Mouse (Mus musculus) forebrain, postnatal 0 days (tissue): Measurements from ENCODE around the gene Tmtc1. TPM values are rescaled to one million over a fixed set of nuclear protein-coding genes. Genes with fewer than 3 reads are reported as not detected.

Experiments
- ATAC-seq: fragments of 200-750 bp; cut with Nextera tagmentation; 2 replicates; pipeline ENCODE4 v1.8.0; 2017; ENCODE audit warnings: mild to moderate bottlenecking, moderate library complexity
- DNase-seq: peaks from one replicate; pipeline ENCODE4 v3.0.0-alpha.2; 2015
- H3K27ac ChIP-seq: fragments of 300-500 bp; sonication (generic); 2 replicates; pipeline ENCODE4 v1.5.1; 2014; ENCODE audit warnings: low read depth, mild to moderate bottlenecking, antibody characterized with exemption, low read length, moderate library complexity, mixed read lengths
- H3K27me3 ChIP-seq: fragments of 300-500 bp; sonication (generic); 2 replicates; pipeline ENCODE4 v1.6.1; 2014; ENCODE audit warnings: mild to moderate bottlenecking, low read length, mixed read lengths; ENCODE audit not compliant: insufficient read depth
- H3K36me3 ChIP-seq: fragments of 300-500 bp; sonication (generic); 2 replicates; pipeline ENCODE4 v1.6.1; 2014; ENCODE audit warnings: mild to moderate bottlenecking, moderate library complexity; ENCODE audit not compliant: insufficient read depth
- H3K4me1 ChIP-seq: fragments of 300-500 bp; sonication (generic); 2 replicates; pipeline ENCODE4 v1.6.1; 2014; ENCODE audit warnings: antibody characterized with exemption; ENCODE audit not compliant: insufficient read depth
- H3K4me2 ChIP-seq: fragments of 300-500 bp; sonication (generic); 2 replicates; pipeline ENCODE4 v1.6.1; 2014; ENCODE audit warnings: low read depth, mild to moderate bottlenecking, moderate library complexity
- H3K4me3 ChIP-seq: fragments of 300-500 bp; sonication (generic); 2 replicates; pipeline ENCODE4 v1.5.1; 2014; ENCODE audit warnings: low read depth, low read length, mixed read lengths
- H3K9ac ChIP-seq: fragments of 300-500 bp; sonication (generic); 2 replicates; pipeline ENCODE4 v1.6.1; 2014; ENCODE audit warnings: mild to moderate bottlenecking
- H3K9me3 ChIP-seq: fragments of 300-500 bp; sonication (generic); 2 replicates; pipeline ENCODE4 v1.6.1; 2016; ENCODE audit warnings: low read length
- CTCF ChIP-seq: sonication (generic); IDR thresholded peaks from 2 replicates; pipeline ENCODE4 v1.5.1; 2016; ENCODE audit warnings: antibody characterized with exemption, control low read depth, low read depth
- WGBS: fragments of 180-500 bp; shearing (Covaris S2); extraction: QIAGEN DNeasy Blood & Tissue Kit; methylation state at CpG from one replicate; pipeline ENCODE4 v1.1.7; 2014; 5-methylcytosine and 5-hydroxymethylcytosine counted together
- polyA plus RNA-seq: library from polyadenylated mRNA; unstranded; fragments of >200 nt; fragmentation: Nextera tagmentation; extraction: Ambion mirVana; gene quantifications from 2 replicates; pipeline ENCODE4 v1.2.1, GENCODE M21; 2015
- total RNA-seq: library from RNA; depleted of rRNA; stranded (reverse); fragments of >200 nt; gene quantifications from 2 replicates; pipeline ENCODE4 v1.2.3, GENCODE M21; 2014

The Tmtc1 gene
- total and polyA plus RNA-seq, 2 experiments from 2014 or later: 1.7 to 18.9 TPM

DNA sequence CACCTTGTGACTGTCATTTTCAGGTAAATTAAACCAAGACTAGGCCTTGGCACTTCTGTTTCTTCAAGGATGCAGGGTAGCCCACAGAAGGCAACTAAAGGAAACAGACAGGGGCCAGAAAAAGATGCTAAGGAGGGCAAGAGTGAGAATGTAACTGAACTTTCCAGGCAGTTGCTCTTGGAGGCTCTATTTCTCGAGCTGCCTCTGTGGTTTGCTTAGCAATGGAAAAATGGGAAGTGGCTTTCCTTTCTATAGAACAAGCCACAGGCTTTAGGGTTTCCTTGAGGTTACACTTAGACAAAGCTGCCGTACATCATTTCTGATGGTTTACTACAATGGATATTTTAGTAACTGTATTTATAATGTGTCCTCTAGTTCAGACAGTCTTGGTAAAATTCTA lies 102.4 kb downstream of the Tmtc1 start:
- Histone ChIP-seq H3K27ac (no peak overlapping the region), H3K36me3 (no peaks in the 10 kb centered on the region), H3K9me3 (no peaks in the 10 kb centered on the region), H3K4me3 (no peak overlapping the region), H3K4me2 (no peak overlapping the region), H3K27me3 (no peaks in the 10 kb centered on the region), H3K4me1 (no peaks in the 10 kb centered on the region), H3K9ac (no peak overlapping the region)
- WGBS: 89% methylated on average over 2 of the region's 2 CpGs
- no peak for DNase-seq
- no peak for TF ChIP-seq CTCF
- ATAC-seq: no peak

DNA sequence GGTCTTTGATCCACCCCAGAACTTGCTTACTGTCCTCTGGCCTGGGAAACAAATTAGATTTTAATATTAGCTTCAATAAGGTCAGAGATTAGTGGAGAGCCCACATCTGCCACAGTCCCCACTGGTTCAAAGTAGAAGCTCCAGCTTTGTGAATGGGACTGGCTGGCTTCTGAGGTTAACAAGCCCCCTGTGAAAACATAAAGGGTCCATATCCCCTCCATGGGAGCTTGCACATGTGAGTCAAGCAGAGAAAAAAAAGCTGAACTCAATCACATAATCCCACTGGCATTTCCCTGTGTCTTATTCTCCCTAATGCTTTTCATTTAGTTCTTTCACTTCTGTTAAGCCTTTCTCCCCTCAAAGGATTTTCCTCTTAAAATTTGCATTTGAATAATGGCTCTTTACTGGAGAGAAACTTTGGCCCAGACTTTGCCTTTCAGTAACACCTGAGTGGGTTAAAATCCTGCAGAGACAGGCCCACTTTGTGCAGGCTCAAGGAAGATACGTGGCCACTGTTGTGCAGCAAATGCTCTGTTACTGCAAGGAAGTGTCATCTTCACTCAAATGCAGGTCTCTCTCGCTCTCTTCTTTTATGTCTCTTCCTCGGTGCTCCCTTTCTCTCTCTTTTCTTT lies 105.7 kb downstream of the Tmtc1 start:
- H3K4me3 ChIP-seq: no peak overlapping the region
- WGBS: 9% methylated on average over 3 of the region's 3 CpGs
- no peak for DNase-seq
- H3K9me3 ChIP-seq: no peaks in the 10 kb centered on the region
- TF ChIP-seq CTCF: no peak
- H3K9ac ChIP-seq: no peak overlapping the region
- ATAC-seq: no peak
- no peaks in the 10 kb centered on the region for H3K27me3 ChIP-seq
- H3K4me2 ChIP-seq: no peak overlapping the region
- H3K4me1 ChIP-seq: no peaks in the 10 kb centered on the region
- H3K27ac ChIP-seq: no peak overlapping the region
- H3K36me3 ChIP-seq: no peaks in the 10 kb centered on the region

DNA sequence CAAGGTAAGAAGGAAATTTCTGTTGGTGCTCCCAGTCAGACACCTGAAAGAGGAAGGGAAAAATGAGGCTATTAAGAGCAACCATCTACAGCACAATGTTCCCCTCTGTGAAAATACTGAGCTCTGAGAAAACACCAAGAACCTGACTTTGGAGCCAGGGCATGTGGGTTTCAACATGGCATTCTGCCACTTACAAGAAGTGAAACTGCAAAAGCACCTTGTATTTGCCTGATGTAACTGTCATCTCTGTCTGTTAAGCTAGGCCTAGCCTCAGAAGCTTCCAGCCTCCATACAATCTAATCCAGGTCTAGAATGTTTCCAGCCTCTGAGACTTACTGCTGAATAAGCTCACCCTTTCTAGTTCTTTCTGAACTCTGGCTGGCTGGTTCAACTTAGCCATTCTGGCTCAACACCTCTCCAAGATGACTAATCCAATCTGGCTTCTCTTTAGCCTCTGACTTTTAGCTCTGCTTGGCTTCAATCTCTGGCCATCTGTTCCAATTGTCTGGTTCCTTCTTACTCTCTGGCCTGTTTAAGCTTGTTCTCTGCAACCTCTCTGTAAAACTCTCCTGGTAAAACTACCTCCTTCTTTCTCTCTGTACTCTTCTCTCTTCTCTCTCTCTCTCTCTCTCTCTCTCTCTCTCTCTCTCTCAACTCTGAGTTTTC lies 107.8 kb downstream of the Tmtc1 start:
- H3K4me2 ChIP-seq: no peak overlapping the region
- H3K9me3 ChIP-seq: no peaks in the 10 kb centered on the region
- TF ChIP-seq CTCF: no peak
- no peaks in the 10 kb centered on the region for H3K27me3 ChIP-seq
- ATAC-seq (no peak), DNase-seq (no peak)
- H3K4me1 ChIP-seq: no peaks in the 10 kb centered on the region
- no peak overlapping the region for H3K4me3 ChIP-seq
- H3K27ac ChIP-seq: no peak overlapping the region
- no peak overlapping the region for H3K9ac ChIP-seq
- H3K36me3 ChIP-seq: no peaks in the 10 kb centered on the region

DNA sequence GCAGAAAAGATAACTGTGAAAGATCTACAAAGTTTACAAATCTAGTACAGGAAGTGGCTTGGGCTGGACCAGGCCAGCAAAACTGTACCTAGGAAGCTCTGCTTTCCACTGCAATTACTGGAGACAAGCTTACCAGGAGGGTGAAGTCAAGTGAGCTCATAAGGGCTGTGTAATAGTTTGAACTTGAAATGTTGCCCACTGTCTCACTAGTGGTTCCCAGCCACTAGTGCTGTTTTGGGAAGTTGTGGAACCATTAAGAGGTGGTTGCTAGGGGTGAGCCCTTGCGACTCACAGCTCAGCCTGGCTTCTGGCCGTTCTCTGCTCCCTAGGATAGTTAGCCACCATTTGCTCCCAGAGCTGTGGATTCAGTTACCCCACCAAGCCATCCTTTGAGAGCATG lies 112.3 kb downstream of the Tmtc1 start:
- Histone ChIP-seq H3K9me3 (no peaks in the 10 kb centered on the region), H3K4me3 (no peak overlapping the region), H3K9ac (no peak overlapping the region), H3K4me1 (no peaks in the 10 kb centered on the region), H3K27ac (no peak overlapping the region), H3K27me3 (no peaks in the 10 kb centered on the region), H3K36me3 (no peaks in the 10 kb centered on the region), H3K4me2 (no peak overlapping the region)
- ATAC-seq (no peak), DNase-seq (no peak)
- 92% methylated on average over 2 of the region's 2 CpGs for WGBS
- TF ChIP-seq CTCF: no peak

DNA sequence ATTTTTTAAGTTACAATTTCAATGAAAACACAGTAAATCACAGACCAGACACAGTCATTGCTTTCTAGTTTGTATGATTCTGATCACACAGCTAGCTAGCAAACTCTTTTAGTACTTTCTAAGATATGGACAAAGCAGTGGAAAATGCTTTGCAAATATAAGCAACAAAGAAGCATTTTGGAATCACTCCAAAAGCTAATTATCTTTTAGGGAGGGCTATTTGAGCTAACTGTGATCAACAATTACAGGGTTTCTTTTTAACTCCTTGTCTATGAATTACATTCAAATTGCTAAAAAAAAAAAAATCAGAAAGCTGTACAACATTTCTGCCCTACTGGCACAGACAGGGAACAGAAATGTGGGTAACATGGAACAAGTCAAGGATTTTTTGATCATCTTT lies 114.2 kb downstream of the Tmtc1 start:
- Histone ChIP-seq H3K27me3 (no peaks in the 10 kb centered on the region), H3K36me3 (no peaks in the 10 kb centered on the region), H3K27ac (no peak overlapping the region), H3K9me3 (no peaks in the 10 kb centered on the region), H3K4me1 (no peaks in the 10 kb centered on the region), H3K9ac (no peak overlapping the region), H3K4me3 (no peak overlapping the region), H3K4me2 (no peak overlapping the region)
- DNase-seq: no peak
- no peak for TF ChIP-seq CTCF
- ATAC-seq: no peak

DNA sequence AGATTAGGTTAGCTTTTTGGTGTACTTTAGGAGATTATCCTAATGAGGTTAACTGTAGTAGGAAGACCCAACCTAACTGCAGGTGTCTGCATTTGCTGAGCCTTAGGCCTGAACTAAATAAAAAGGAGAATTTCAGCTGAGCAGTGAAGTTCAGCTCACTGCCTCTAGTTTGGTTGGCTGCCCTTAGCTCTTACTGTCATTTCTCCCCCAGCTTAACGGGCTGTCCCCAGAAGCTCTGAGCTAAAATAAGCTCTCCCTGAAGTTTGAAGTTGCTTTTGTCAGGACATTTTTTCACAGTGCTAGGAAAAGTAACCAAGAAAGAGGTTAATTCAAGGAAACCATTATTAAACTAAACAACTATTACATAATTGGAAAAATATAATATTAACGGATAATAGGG lies 115.3 kb downstream of the Tmtc1 start:
- TF ChIP-seq CTCF: no peak
- no peaks in the 10 kb centered on the region for H3K36me3 ChIP-seq
- no peak overlapping the region for H3K4me3 ChIP-seq
- no peak overlapping the region for H3K27ac ChIP-seq
- H3K9me3 ChIP-seq: no peaks in the 10 kb centered on the region
- 71% methylated on average over 2 of the region's 2 CpGs for WGBS
- H3K27me3 ChIP-seq: no peaks in the 10 kb centered on the region
- no peak overlapping the region for H3K4me2 ChIP-seq
- DNase-seq (no peak), ATAC-seq (no peak)
- H3K9ac ChIP-seq: no peak overlapping the region
- no peaks in the 10 kb centered on the region for H3K4me1 ChIP-seq

DNA sequence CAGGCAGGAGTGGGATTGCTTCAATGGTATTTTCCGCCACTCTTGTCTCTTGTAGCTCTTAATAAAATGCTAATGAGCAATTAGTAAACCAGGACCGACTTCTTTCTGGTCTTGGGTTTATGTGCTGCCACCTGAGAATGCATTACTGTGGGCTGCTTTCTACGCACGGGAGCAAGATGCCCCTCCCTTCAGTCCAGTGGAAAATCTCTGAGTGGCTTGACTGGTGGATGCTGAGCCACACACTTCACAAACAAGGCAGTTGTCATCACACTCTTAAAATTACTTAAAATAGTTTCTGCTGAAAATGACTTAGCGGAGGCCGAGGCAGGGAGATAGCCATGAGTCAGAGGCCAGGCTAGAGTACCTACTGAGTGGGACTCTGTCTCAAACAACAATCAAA lies 116.1 kb downstream of the Tmtc1 start:
- no peak for ATAC-seq
- no peak for TF ChIP-seq CTCF
- 50% methylated on average over 6 of the region's 6 CpGs for WGBS

More for the DNA sequence above, 116.1 kb downstream of the Tmtc1 start:
- H3K4me3 ChIP-seq: no peak overlapping the region
- H3K9ac ChIP-seq: no peak overlapping the region
- no peaks in the 10 kb centered on the region for H3K9me3 ChIP-seq
- DNase-seq: no peak
- H3K36me3 ChIP-seq: no peaks in the 10 kb centered on the region
- no peaks in the 10 kb centered on the region for H3K4me1 ChIP-seq
- H3K27me3 ChIP-seq: no peaks in the 10 kb centered on the region
- no peak overlapping the region for H3K27ac ChIP-seq
- no peak overlapping the region for H3K4me2 ChIP-seq
